Mouse (Mus musculus) heart, adult 2 months (tissue): ENCODE results near the gene Mpeg1.

Experiments used
- CTCF ChIP-seq: fragments of 200-600 bp; IDR thresholded peaks from 2 replicates; pipeline ENCODE4 v1.8.1; 2022; ENCODE audit warnings: antibody characterized with exemption, mild to moderate bottlenecking, moderate library complexity
- EP300 ChIP-seq: fragments of 200-500 bp; IDR thresholded peaks from 2 replicates; pipeline ENCODE4 v1.6.1; 2011; ENCODE audit warnings: low read depth, low read length, control low read depth; ENCODE audit not compliant: insufficient read depth

DNA sequence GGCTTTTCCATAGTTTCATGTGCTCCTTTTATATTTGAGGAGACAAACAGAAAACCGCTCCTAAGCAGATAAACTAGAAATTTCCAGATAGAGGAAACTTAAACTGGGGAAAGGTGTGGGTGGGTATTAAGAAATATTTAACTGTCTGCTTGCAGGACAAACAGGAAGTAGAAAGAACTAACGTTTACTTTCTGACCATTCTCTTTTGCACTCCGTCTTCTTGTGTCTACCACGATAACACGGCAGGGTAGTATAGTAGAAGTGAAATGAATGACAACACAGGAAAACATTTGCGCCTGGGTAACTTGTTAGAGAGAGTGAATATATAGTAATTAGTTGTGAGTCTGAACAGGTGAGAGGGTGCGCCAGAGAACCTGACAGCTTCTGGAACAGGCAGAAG lies 42.2 kb downstream of the Mpeg1 start:
- TF ChIP-seq CTCF (no peak), EP300 (no peak)
